Mouse (Mus musculus): ENCODE measurements around the gene Sema6c. TPM values are rescaled to one million over a fixed set of nuclear protein-coding genes. Genes with fewer than 3 reads are reported as not detected.

Gene Sema6c
- polyA plus RNA-seq, 1 experiment from 2014 or later = 26.0 TPM

DNA sequence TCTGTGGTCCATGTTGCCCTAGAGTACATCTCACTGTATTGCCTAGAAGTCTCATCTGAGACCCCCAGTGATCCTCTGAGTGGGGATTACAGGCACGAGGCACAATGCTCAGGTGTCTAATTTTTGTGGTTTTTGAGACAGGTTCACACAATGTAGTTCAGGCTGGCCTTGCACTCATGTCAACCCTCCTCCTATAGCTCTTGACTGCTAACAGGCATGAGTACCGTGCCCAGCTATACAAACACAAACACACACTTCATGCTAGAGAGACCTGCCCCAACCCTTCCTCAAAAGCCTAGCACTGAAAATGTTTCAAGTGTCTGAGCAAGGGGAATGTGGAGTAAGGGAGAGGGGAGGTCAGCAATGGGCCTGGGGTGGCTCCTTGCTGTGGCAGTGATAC, 25.8 kb downstream of the Sema6c start:
- 94% methylated on average over 2 of the region's 2 CpGs for WGBS
- no peak overlapping the region for H3K27ac ChIP-seq (ENCODE audit: low read depth, low read length)
- H3K9me3 ChIP-seq (ENCODE audit: control insufficient read depth, low read length) = no peaks in the 10 kb centered on the region
- H3K36me3 ChIP-seq (ENCODE audit: control insufficient read depth, insufficient read depth, low read length) = peaks cover 28% of the 10 kb centered on the region
- no peak for ATAC-seq (ENCODE audit: low read depth)
- no peaks in the 10 kb centered on the region for H3K4me1 ChIP-seq (ENCODE audit: control insufficient read depth, insufficient read depth, low read length)
- H3K27me3 ChIP-seq (ENCODE audit: control insufficient read depth, insufficient read depth, low read length) = no peaks in the 10 kb centered on the region
- H3K4me3 ChIP-seq (ENCODE audit: low read depth, low read length) = no peak overlapping the region
- H3K9ac ChIP-seq (replicated peaks; ENCODE audit: low read depth, low read length) = no peak overlapping the region
- no peak overlapping the region for H3K4me2 ChIP-seq (ENCODE audit: low read depth, low read length)

- ATAC-seq (ENCODE audit: low read depth) = no peak
- no peak overlapping the region for H3K9ac ChIP-seq (replicated peaks; ENCODE audit: low read depth, low read length)
- H3K4me1 ChIP-seq (ENCODE audit: control insufficient read depth, insufficient read depth, low read length) = no peaks in the 10 kb centered on the region
- 92% methylated on average over 6 of the region's 6 CpGs for WGBS
- peaks cover 28% of the 10 kb centered on the region for H3K36me3 ChIP-seq (ENCODE audit: control insufficient read depth, insufficient read depth, low read length)
- no peak overlapping the region for H3K27ac ChIP-seq (ENCODE audit: low read depth, low read length)
- H3K4me2 ChIP-seq (ENCODE audit: low read depth, low read length) = no peak overlapping the region
- no peaks in the 10 kb centered on the region for H3K27me3 ChIP-seq (ENCODE audit: control insufficient read depth, insufficient read depth, low read length)
- no peak overlapping the region for H3K4me3 ChIP-seq (ENCODE audit: low read depth, low read length)
- no peaks in the 10 kb centered on the region for H3K9me3 ChIP-seq (ENCODE audit: control insufficient read depth, low read length)
Measured at GRCm38 (mm10) chr3:95186888-95187287, 26.6 kb downstream of the Sema6c start.

- 83% methylated on average over 6 of the region's 6 CpGs for WGBS
Measured at GRCm38 (mm10) chr3:95194721-95195135, 34.5 kb downstream of the Sema6c start.

DNA sequence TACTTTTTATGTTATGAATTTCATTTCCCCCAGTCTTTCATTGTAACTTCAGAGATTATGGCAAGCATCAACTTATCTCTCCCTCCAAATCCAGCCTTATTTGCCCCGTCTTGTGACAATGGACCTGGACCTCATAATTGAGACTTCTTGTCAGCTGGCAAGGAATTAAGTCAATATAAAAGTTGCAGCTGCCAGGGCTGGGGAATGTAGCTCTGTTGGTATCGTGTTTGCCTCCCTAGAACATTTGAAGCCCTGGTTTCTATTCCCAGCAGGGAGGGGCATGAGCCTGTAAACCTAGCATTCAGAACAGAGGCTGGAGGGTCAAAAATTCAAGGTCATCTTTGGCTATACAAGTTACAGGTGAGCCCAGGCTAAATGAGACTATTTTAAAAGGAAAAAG, 35.5 kb downstream of the Sema6c start:
- Histone ChIP-seq H3K27me3 (ENCODE audit: control insufficient read depth, insufficient read depth, low read length) (no peaks in the 10 kb centered on the region), H3K9me3 (ENCODE audit: control insufficient read depth, low read length) (no peaks in the 10 kb centered on the region), H3K4me3 (ENCODE audit: low read depth, low read length) (no peak overlapping the region), H3K4me1 (ENCODE audit: control insufficient read depth, insufficient read depth, low read length) (no peaks in the 10 kb centered on the region), H3K36me3 (ENCODE audit: control insufficient read depth, insufficient read depth, low read length) (peaks cover 19% of the 10 kb centered on the region; the same call in 1 of the 2 replicates), H3K9ac (replicated peaks; ENCODE audit: low read depth, low read length) (no peak overlapping the region), H3K27ac (ENCODE audit: low read depth, low read length) (no peak overlapping the region), H3K4me2 (ENCODE audit: low read depth, low read length) (no peak overlapping the region)
- ATAC-seq (ENCODE audit: low read depth) = no peak
- WGBS = 91% methylated on average over 2 of the region's 2 CpGs

More at GRCm38 (mm10) chr3:95194721-95195135, 34.5 kb downstream of the Sema6c start:
- peaks cover 13% of the 10 kb centered on the region; the same call in 1 of the 2 replicates for H3K36me3 ChIP-seq (ENCODE audit: control insufficient read depth, insufficient read depth, low read length)
- H3K9ac ChIP-seq (replicated peaks; ENCODE audit: low read depth, low read length) = no peak overlapping the region
- no peaks in the 10 kb centered on the region for H3K4me1 ChIP-seq (ENCODE audit: control insufficient read depth, insufficient read depth, low read length)
- no peaks in the 10 kb centered on the region for H3K27me3 ChIP-seq (ENCODE audit: control insufficient read depth, insufficient read depth, low read length)
- no peak overlapping the region for H3K27ac ChIP-seq (ENCODE audit: low read depth, low read length)
- no peak for ATAC-seq (ENCODE audit: low read depth)
- H3K4me2 ChIP-seq (ENCODE audit: low read depth, low read length) = no peak overlapping the region
- no peak overlapping the region for H3K4me3 ChIP-seq (ENCODE audit: low read depth, low read length)
- H3K9me3 ChIP-seq (ENCODE audit: control insufficient read depth, low read length) = no peaks in the 10 kb centered on the region

DNA sequence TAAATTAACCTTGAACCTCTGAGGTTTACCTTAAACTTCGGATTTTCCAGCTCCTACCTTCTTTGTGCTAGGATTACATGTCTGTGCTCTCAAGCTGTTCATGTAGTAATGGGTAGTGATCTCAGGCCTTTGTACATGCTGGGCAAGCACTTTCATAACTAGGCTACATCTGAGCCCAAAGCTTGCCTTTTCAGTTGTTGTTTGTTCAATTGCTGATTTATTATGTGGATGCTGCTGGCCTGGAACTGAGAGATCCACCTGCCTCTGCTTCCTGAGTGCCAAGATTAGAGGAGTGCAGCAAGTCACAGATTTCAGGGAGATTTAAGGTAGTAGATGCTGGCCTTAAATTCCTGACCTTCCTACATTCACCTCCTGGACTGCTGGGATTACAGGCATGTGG, 38.8 kb downstream of the Sema6c start:
- H3K36me3 ChIP-seq (ENCODE audit: control insufficient read depth, insufficient read depth, low read length) = peaks cover 22% of the 10 kb centered on the region

GRCm38 (mm10) chr3:95200132-95200531, 39.9 kb downstream of the Sema6c start:
- Histone ChIP-seq H3K4me3 (ENCODE audit: low read depth, low read length) (no peak overlapping the region), H3K27ac (ENCODE audit: low read depth, low read length) (no peak overlapping the region), H3K4me1 (ENCODE audit: control insufficient read depth, insufficient read depth, low read length) (no peaks in the 10 kb centered on the region), H3K9me3 (ENCODE audit: control insufficient read depth, low read length) (no peaks in the 10 kb centered on the region), H3K36me3 (ENCODE audit: control insufficient read depth, insufficient read depth, low read length) (peaks cover 30% of the 10 kb centered on the region), H3K4me2 (ENCODE audit: low read depth, low read length) (no peak overlapping the region), H3K9ac (replicated peaks; ENCODE audit: low read depth, low read length) (no peak overlapping the region), H3K27me3 (ENCODE audit: control insufficient read depth, insufficient read depth, low read length) (no peaks in the 10 kb centered on the region)
- no peak for ATAC-seq (ENCODE audit: low read depth)
- 89% methylated on average over 7 of the region's 7 CpGs for WGBS

More for the DNA sequence above, 38.8 kb downstream of the Sema6c start:
- WGBS = 78% methylated on average over 1 of the region's 1 CpGs
- H3K27ac ChIP-seq (ENCODE audit: low read depth, low read length) = no peak overlapping the region
- H3K9ac ChIP-seq (replicated peaks; ENCODE audit: low read depth, low read length) = no peak overlapping the region
- H3K4me3 ChIP-seq (ENCODE audit: low read depth, low read length) = no peak overlapping the region
- no peaks in the 10 kb centered on the region for H3K9me3 ChIP-seq (ENCODE audit: control insufficient read depth, low read length)
- no peaks in the 10 kb centered on the region for H3K27me3 ChIP-seq (ENCODE audit: control insufficient read depth, insufficient read depth, low read length)
- H3K4me2 ChIP-seq (ENCODE audit: low read depth, low read length) = no peak overlapping the region
- ATAC-seq (ENCODE audit: low read depth) = no peak
- H3K4me1 ChIP-seq (ENCODE audit: control insufficient read depth, insufficient read depth, low read length) = no peaks in the 10 kb centered on the region

- no peak overlapping the region for H3K9ac ChIP-seq (replicated peaks; ENCODE audit: low read depth, low read length)
- peaks cover 30% of the 10 kb centered on the region for H3K36me3 ChIP-seq (ENCODE audit: control insufficient read depth, insufficient read depth, low read length)
- H3K4me3 ChIP-seq (ENCODE audit: low read depth, low read length) = no peak overlapping the region
- no peak overlapping the region for H3K4me2 ChIP-seq (ENCODE audit: low read depth, low read length)
- H3K27me3 ChIP-seq (ENCODE audit: control insufficient read depth, insufficient read depth, low read length) = no peaks in the 10 kb centered on the region
- no peaks in the 10 kb centered on the region for H3K9me3 ChIP-seq (ENCODE audit: control insufficient read depth, low read length)
- H3K4me1 ChIP-seq (ENCODE audit: control insufficient read depth, insufficient read depth, low read length) = no peaks in the 10 kb centered on the region
- H3K27ac ChIP-seq (ENCODE audit: low read depth, low read length) = no peak overlapping the region
- no peak for ATAC-seq (ENCODE audit: low read depth)
- WGBS = 84% methylated on average over 2 of the region's 2 CpGs
Measured at GRCm38 (mm10) chr3:95200562-95200961, 40.3 kb downstream of the Sema6c start.

DNA sequence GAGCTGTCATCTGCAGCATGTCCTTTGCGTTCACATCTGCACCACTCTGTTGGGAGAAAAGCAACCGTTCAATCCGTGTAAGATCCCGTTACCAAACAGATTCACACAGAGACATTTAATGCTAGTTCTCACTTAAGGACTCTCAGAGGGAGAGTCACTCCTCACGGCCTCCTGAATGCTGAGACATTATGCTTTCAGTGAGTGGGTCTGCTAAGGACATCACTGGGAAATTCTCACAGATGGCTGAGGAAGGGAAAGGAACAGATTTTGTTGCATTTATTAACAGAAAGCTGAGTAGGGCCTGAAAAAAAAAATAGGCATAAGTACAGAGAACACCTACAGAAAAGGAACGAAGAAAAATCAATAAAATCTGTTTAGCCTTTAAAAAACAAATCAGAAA, 43.6 kb downstream of the Sema6c start:
- H3K4me3 ChIP-seq (ENCODE audit: low read depth, low read length) = no peak overlapping the region
- H3K9ac ChIP-seq (replicated peaks; ENCODE audit: low read depth, low read length) = no peak overlapping the region
- ATAC-seq (ENCODE audit: low read depth) = no peak
- H3K4me2 ChIP-seq (ENCODE audit: low read depth, low read length) = no peak overlapping the region
- no peaks in the 10 kb centered on the region for H3K27me3 ChIP-seq (ENCODE audit: control insufficient read depth, insufficient read depth, low read length)
- no peaks in the 10 kb centered on the region for H3K4me1 ChIP-seq (ENCODE audit: control insufficient read depth, insufficient read depth, low read length)
- no peaks in the 10 kb centered on the region for H3K9me3 ChIP-seq (ENCODE audit: control insufficient read depth, low read length)
- no peak overlapping the region for H3K27ac ChIP-seq (ENCODE audit: low read depth, low read length)
- 92% methylated on average over 6 of the region's 6 CpGs for WGBS
- peaks cover 33% of the 10 kb centered on the region for H3K36me3 ChIP-seq (ENCODE audit: control insufficient read depth, insufficient read depth, low read length)

DNA sequence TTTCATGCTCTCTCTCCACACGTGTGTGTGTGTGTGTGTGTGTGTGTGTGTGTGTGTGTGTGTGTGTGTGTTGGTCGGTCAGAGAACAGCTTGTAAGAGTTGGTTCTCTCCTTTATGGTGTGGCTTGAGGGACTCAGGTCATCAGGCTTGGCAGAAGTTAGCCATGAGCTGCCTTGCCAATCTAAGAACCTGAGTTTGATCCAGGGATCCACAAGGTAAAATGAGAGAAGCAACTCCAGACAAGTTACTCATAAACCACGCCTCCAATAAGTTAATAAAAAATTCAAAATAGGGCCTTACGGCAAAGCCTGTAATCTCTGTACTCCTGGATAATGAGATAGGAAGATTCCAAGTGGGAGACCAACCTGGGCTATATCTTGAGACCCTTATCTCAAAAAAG, 48.0 kb downstream of the Sema6c start:
- Histone ChIP-seq H3K27me3 (ENCODE audit: control insufficient read depth, insufficient read depth, low read length) (no peaks in the 10 kb centered on the region), H3K4me2 (ENCODE audit: low read depth, low read length) (no peak overlapping the region), H3K9ac (replicated peaks; ENCODE audit: low read depth, low read length) (no peak overlapping the region), H3K4me3 (ENCODE audit: low read depth, low read length) (no peak overlapping the region), H3K36me3 (ENCODE audit: control insufficient read depth, insufficient read depth, low read length) (peaks cover 17% of the 10 kb centered on the region; the same call in 1 of the 2 replicates), H3K9me3 (ENCODE audit: control insufficient read depth, low read length) (no peaks in the 10 kb centered on the region), H3K4me1 (ENCODE audit: control insufficient read depth, insufficient read depth, low read length) (no peaks in the 10 kb centered on the region), H3K27ac (ENCODE audit: low read depth, low read length) (no peak overlapping the region)
- 90% methylated on average over 4 of the region's 4 CpGs for WGBS
- no peak for ATAC-seq (ENCODE audit: low read depth)
